Mouse (Mus musculus): ENCODE measurements around the gene E2f2.

The E2f2 gene

GRCm38 (mm10) chr4:136144927-136145292 lies 27.3 kb upstream of the E2f2 start:
- no peak for DNase-seq (ENCODE audit: low spot score in 2 of 2)

GRCm38 (mm10) chr4:136145362-136145885 lies 26.8 kb upstream of the E2f2 start:
- DNase-seq (ENCODE audit: low spot score in 2 of 2): no peak

- DNase-seq (ENCODE audit: low spot score in 2 of 2): no peak
Measured at GRCm38 (mm10) chr4:136145991-136146711, 26.0 kb upstream of the E2f2 start.

- DNase-seq (ENCODE audit: low spot score in 2 of 2): no peak
Measured at GRCm38 (mm10) chr4:136146712-136147154, 25.5 kb upstream of the E2f2 start.

GRCm38 (mm10) chr4:136147436-136148135 lies 24.6 kb upstream of the E2f2 start:
- DNase-seq (ENCODE audit: low spot score in 2 of 2): peak; percentile 60 to 75

- DNase-seq (ENCODE audit: low spot score in 2 of 2): no peak
Measured at GRCm38 (mm10) chr4:136148342-136149044, 23.7 kb upstream of the E2f2 start.

- DNase-seq (ENCODE audit: low spot score in 2 of 2): no peak
Measured at GRCm38 (mm10) chr4:136149045-136149379, 23.2 kb upstream of the E2f2 start.

- peak in 1 of 2 experiments; percentile 60 for DNase-seq (ENCODE audit: low spot score in 2 of 2)
Measured at GRCm38 (mm10) chr4:136149734-136150133, 22.5 kb upstream of the E2f2 start.

- DNase-seq (ENCODE audit: low spot score in 2 of 2): no peak
Measured at GRCm38 (mm10) chr4:136150596-136150995, 21.6 kb upstream of the E2f2 start.

- DNase-seq (ENCODE audit: low spot score in 2 of 2): no peak
Measured at GRCm38 (mm10) chr4:136152821-136153220, 19.4 kb upstream of the E2f2 start.

GRCm38 (mm10) chr4:136154462-136154861 lies 17.7 kb upstream of the E2f2 start:
- no peak for DNase-seq (ENCODE audit: low spot score in 2 of 2)

GRCm38 (mm10) chr4:136158498-136158897 lies 13.7 kb upstream of the E2f2 start:
- DNase-seq (ENCODE audit: low spot score in 2 of 2): no peak

GRCm38 (mm10) chr4:136159802-136160397 lies 12.3 kb upstream of the E2f2 start:
- DNase-seq (ENCODE audit: low spot score in 2 of 2): peak in 1 of 2 experiments; percentile 68

- peak; percentile 82 to 90 for DNase-seq (ENCODE audit: low spot score in 2 of 2)
Measured at GRCm38 (mm10) chr4:136163448-136163847, 8.7 kb upstream of the E2f2 start.

- no peak for DNase-seq (ENCODE audit: low spot score in 2 of 2)
Measured at GRCm38 (mm10) chr4:136164981-136165380, 7.2 kb upstream of the E2f2 start.

- DNase-seq (ENCODE audit: low spot score in 2 of 2): no peak
Measured at GRCm38 (mm10) chr4:136167701-136168100, 4.5 kb upstream of the E2f2 start.

GRCm38 (mm10) chr4:136170401-136170800 lies 1.8 kb upstream of the E2f2 start:
- DNase-seq (ENCODE audit: low spot score in 2 of 2): no peak

- no peak for DNase-seq (ENCODE audit: low spot score in 2 of 2)
Measured at GRCm38 (mm10) chr4:136171455-136171854, 739 bp upstream of the E2f2 start.

- DNase-seq (ENCODE audit: low spot score in 2 of 2): peak; percentile 62 to 70
Measured at GRCm38 (mm10) chr4:136172542-136173209, 482 bp downstream of the E2f2 start.

GRCm38 (mm10) chr4:136173210-136173715 lies 1.1 kb downstream of the E2f2 start:
- DNase-seq (ENCODE audit: low spot score in 2 of 2): peak in 1 of 2 experiments; percentile 37
